Mouse (Mus musculus) CH12.LX (cell line): ENCODE measurements around the gene Nufip2. TPM values are rescaled to one million over a fixed set of nuclear protein-coding genes. Genes with fewer than 3 reads are reported as not detected.

Experiments
- DNase-seq: peaks from one replicate; pipeline ENCODE4 v3.0.0-alpha.2; 2013; ENCODE audit errors: extremely low read depth
- H3K27ac ChIP-seq: 2 replicates; pipeline ENCODE4 v1.5.1; 2012; ENCODE audit warnings: low read depth, mild to moderate bottlenecking, control low read depth, moderate library complexity; ENCODE audit not compliant: insufficient read depth
- H3K27me3 ChIP-seq: replicated peaks from 2 replicates; pipeline ENCODE3; 2012; ENCODE audit warnings: inconsistent platforms
- H3K36me3 ChIP-seq, 2 experiments: replicated peaks in 1 of 2; 2 replicates each; pipeline versions ENCODE3 to v1.6.1; 2012; ENCODE audit warnings: inconsistent platforms in 1 of 2, low read length in 1 of 2, mild to moderate bottlenecking in 1 of 2, mixed read lengths in 1 of 2, moderate library complexity in 1 of 2; ENCODE audit not compliant: control insufficient read depth in 1 of 2, insufficient read depth in 1 of 2
- H3K4me1 ChIP-seq, 2 experiments: 2 replicates each; pipeline ENCODE4 v1.6.1; 2012; ENCODE audit warnings: inconsistent platforms in 1 of 2, moderate library complexity in 1 of 2; ENCODE audit not compliant: insufficient read depth in 2 of 2, control insufficient read depth in 1 of 2
- H3K4me2 ChIP-seq: 2 replicates; pipeline ENCODE4 v1.6.1; 2012; ENCODE audit warnings: low read depth, mild to moderate bottlenecking, control low read depth; ENCODE audit not compliant: poor library complexity, insufficient read depth, severe bottlenecking
- H3K4me3 ChIP-seq, 3 experiments: fragments of 150-350 bp in 1 of 3; sonication (generic) in 1 of 3; replicated peaks in 1 of 3; 2 replicates each; pipeline versions ENCODE3 to v1.5.1; 2011 to 2012; ENCODE audit warnings: low read depth in 2 of 3, low read length in 2 of 3, mild to moderate bottlenecking in 2 of 3, moderate library complexity in 2 of 3, control low read depth in 1 of 3, improper control_type of control experiment in 1 of 3, inconsistent platforms in 1 of 3, mixed read lengths in 1 of 3; ENCODE audit not compliant: poor library complexity in 1 of 3
- H3K79me2 ChIP-seq: replicated peaks from 2 replicates; pipeline ENCODE4 v1.6.1; 2012; ENCODE audit warnings: mild to moderate bottlenecking, moderate library complexity; ENCODE audit not compliant: control insufficient read depth, poor library complexity, insufficient read depth, severe bottlenecking; ENCODE audit errors: extremely low read depth
- H3K9ac ChIP-seq: 2 replicates; pipeline ENCODE4 v1.6.1; 2012; ENCODE audit warnings: low read depth, mild to moderate bottlenecking, control low read depth, moderate library complexity; ENCODE audit not compliant: insufficient read depth
- H3K9me3 ChIP-seq: replicated peaks from 2 replicates; pipeline ENCODE3; 2012; ENCODE audit warnings: low read length, inconsistent platforms, mixed read lengths
- EP300 ChIP-seq: IDR thresholded peaks from 2 replicates; pipeline ENCODE4 v1.6.1; 2011; ENCODE audit warnings: low read length, improper control_type of control experiment
- HCFC1 ChIP-seq: IDR thresholded peaks from 2 replicates; pipeline ENCODE4 v1.6.1; 2012; ENCODE audit warnings: low read depth, mild to moderate bottlenecking, inconsistent platforms, low read length, improper control_type of control experiment
- MAFK ChIP-seq: IDR thresholded peaks from 2 replicates; pipeline ENCODE4 v1.6.1; 2011; ENCODE audit warnings: low read length, improper control_type of control experiment; ENCODE audit not compliant: insufficient replicate concordance
- MAX ChIP-seq: IDR thresholded peaks from 2 replicates; pipeline ENCODE4 v1.6.1; 2011; ENCODE audit warnings: low read length, improper control_type of control experiment
- MAZ ChIP-seq: IDR thresholded peaks from 2 replicates; pipeline ENCODE4 v1.6.1; 2012; ENCODE audit warnings: low read depth, mild to moderate bottlenecking, inconsistent platforms, low read length, improper control_type of control experiment, moderate library complexity
- MXI1 ChIP-seq: IDR thresholded peaks from 2 replicates; pipeline ENCODE4 v1.6.1; 2011; ENCODE audit warnings: mild to moderate bottlenecking, low read depth, low read length, improper control_type of control experiment
- POLR2AphosphoS2 ChIP-seq: IDR thresholded peaks from 2 replicates; pipeline ENCODE4 v1.6.1; 2011; ENCODE audit warnings: low read depth, low read length, improper control_type of control experiment
- ZC3H11A ChIP-seq: IDR thresholded peaks from 2 replicates; pipeline ENCODE4 v1.6.1; 2012; ENCODE audit warnings: low read depth, mild to moderate bottlenecking, inconsistent platforms, low read length, improper control_type of control experiment
- ZKSCAN1 ChIP-seq: IDR thresholded peaks from 2 replicates; pipeline ENCODE4 v1.6.1; 2012; ENCODE audit warnings: low read depth, inconsistent platforms, low read length, improper control_type of control experiment, borderline replicate concordance
- dilution Hi-C: fragments of 300-500 bp; cut with MboI; formaldehyde crosslinking; loops from 2 replicates; pipeline ENCODE4 v1.14.3; 2020; ENCODE audit warnings: low sequenced_read_pairs; ENCODE audit not compliant: extremely low pct_unique_long_range_greater_than_20kb, extremely low pct_ligation_motif_present
- in situ Hi-C: fragments of 300-500 bp; cut with MboI; formaldehyde crosslinking; loops from 3 replicates; pipeline ENCODE4 v1.14.3; 2019; ENCODE audit warnings: low sequenced_read_pairs, low pct_ligation_motif_present, low pct_unique_long_range_greater_than_20kb, mixed read lengths
- polyA plus RNA-seq: library from polyadenylated mRNA; unstranded; fragments of >175 nt; gene quantifications from 2 replicates; pipeline ENCODE4 v1.2.1, GENCODE M21; 2012; ENCODE audit warnings: low read depth; ENCODE audit not compliant: insufficient read length
- total RNA-seq, 2 experiments: library from RNA; depleted of rRNA; stranded (reverse); fragments of 300-350 nt in 1 of 2; fragments of >200 nt in 1 of 2; gene quantifications; 2 replicates each; pipeline ENCODE4 v1.2.3; 2012 to 2014

Gene Nufip2
- total and polyA plus RNA-seq, 3 experiments: 29.6 to 53.6 (median 41.2) TPM

DNA sequence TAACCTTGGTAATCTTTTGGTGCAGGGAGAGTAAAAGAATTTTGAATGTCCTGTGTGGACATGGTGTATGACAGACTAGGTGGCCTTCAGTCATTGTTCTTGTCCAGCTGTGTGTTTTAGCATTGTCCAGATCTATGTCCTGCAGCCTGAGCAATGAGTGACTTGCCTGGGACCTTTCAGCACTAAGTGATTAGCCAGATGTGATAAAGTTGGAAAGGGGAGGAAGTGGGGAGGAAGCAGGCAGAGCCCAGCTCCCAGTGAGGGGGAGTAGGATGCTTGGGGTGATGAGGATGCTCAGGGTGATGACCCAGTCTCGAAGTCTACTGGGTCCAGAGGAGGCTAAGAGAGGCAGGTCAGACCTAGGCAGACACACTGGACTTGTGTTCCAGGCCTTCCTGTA is 93.3 kb downstream of the Nufip2 start:
- Histone ChIP-seq H3K9me3 (no peaks in the 10 kb centered on the region), H3K79me2 (no peaks in the 10 kb centered on the region), H3K4me1 (peaks cover 5 to 22% of the 10 kb centered on the region in 2 experiments; a peak in 3 of 4 replicates), H3K27ac (no peak overlapping the region), H3K36me3 (peaks cover 0 to 14% of the 10 kb centered on the region in 2 experiments), H3K27me3 (no peaks in the 10 kb centered on the region), H3K4me3 (no peak overlapping the region), H3K4me2 (no peak overlapping the region), H3K9ac (no peak overlapping the region)
- in situ Hi-C loops (loop anchor here (25.0 kb wide), 1 partner anchor 667 kb away; no protein-coding TSS in a partner anchor), dilution Hi-C loops (no loop called here)
- DNase-seq: no peak
- TF ChIP-seq MAZ: no peak

DNA sequence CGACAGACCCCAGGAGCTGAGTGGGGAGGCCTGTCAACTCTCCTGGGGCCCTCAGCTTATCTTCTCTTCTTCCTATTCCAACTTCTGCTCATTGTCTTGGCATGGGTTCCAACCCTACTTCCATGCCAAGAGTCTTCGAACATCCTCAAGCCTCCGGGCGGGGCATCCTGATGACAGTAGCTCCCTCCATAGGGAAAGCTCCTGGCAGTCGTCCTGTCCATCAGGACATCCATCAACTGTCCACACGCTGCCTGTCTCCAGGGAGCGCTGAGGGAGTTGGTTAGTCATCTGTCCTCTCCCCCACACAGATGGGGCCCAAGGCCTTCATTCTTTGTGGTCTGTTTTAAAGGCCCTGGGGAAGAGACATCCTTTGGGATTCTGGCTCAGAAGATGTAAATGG is 95.1 kb downstream of the Nufip2 start:
- Histone ChIP-seq H3K4me2 (no peak overlapping the region), H3K36me3 (peaks cover 0 to 16% of the 10 kb centered on the region in 2 experiments), H3K9ac (no peak overlapping the region), H3K9me3 (no peaks in the 10 kb centered on the region), H3K4me3 (no peak overlapping the region), H3K4me1 (peaks cover 7 to 28% of the 10 kb centered on the region in 2 experiments), H3K79me2 (no peaks in the 10 kb centered on the region), H3K27me3 (no peaks in the 10 kb centered on the region), H3K27ac (no peak overlapping the region)
- TF ChIP-seq ZC3H11A: no peak
- TF ChIP-seq ZKSCAN1: no peak
- in situ Hi-C loops: loop anchor here (25.0 kb wide), 1 partner anchor 669 kb away; no protein-coding TSS in a partner anchor
- DNase-seq: no peak
- dilution Hi-C loops: no loop called here

DNA sequence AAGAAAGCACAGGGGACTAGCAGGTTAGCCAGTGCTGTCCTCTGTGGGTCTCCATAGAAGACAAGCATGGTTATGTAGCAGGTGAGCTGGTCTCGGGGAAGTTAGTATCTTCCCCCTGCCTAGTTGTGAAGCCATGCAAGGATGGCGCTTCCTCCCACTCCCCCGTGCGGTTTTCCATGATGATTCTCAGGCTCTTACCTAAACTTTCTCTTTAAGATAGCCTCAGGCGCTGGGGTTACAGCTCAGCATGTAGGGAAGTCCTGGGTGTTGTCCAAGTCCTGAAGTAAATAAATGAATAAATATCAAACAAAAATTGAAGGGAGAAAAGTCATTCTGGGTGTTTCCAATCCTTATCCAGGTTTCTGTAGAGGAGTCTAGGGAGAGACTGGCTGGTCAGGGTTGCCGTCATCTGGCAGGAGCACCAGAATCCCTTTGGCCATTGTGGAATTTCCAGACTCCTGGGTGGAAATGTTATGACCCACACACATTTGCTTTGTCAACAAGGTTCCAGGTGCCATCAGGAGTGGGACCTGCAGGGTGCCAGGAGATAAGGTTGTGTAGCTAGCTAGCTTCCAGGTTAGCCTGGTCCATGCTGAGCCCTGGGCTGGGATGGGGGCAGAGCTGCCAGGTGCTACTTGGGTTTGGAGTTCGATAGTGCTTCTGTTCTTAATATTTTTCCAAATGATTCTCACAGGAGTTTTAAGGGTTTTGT is 96.3 kb downstream of the Nufip2 start:
- no peak overlapping the region for H3K27ac ChIP-seq
- H3K9me3 ChIP-seq: no peaks in the 10 kb centered on the region
- in situ Hi-C loops (loop anchor here (25.0 kb wide), 1 partner anchor 670 kb away; no protein-coding TSS in a partner anchor), dilution Hi-C loops (no loop called here)
- no peak for DNase-seq
- H3K9ac ChIP-seq: no peak overlapping the region
- TF ChIP-seq HCFC1 (no peak), EP300 (no peak), MXI1 (no peak), MAX (no peak), POLR2AphosphoS2 (no peak), MAFK (no peak), ZC3H11A (no peak)
- H3K27me3 ChIP-seq: no peaks in the 10 kb centered on the region
- H3K4me1 ChIP-seq: peaks cover 8 to 32% of the 10 kb centered on the region in 2 experiments
- peaks cover 0 to 16% of the 10 kb centered on the region in 2 experiments for H3K36me3 ChIP-seq
- H3K4me2 ChIP-seq: no peak overlapping the region
- H3K4me3 ChIP-seq: no peak overlapping the region
- H3K79me2 ChIP-seq: no peaks in the 10 kb centered on the region
